In the genomic region with DNA sequence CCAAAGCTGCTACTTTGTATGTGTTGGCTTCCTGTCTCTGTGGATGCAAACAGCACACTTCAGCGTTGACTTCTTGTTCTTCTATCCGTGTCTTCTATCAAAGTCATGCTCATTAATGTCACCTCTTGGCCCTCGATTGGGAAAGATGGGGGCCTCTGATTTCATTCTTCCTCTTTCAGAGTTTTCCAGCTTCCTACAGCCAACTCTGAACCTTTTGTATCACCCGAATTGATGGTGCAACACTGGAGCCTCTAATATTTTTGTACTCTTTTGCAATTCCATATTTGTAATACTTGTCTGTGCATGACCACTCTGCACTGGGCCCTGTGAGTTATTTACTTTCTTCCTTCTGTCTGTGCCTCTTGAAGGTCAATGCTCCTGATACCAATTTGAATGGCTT, we compare ENCODE assay signal across 20 mouse cellular contexts.
DNase-seq lines count a peak whose midpoint lies in the region; ATAC-seq and TF ChIP-seq lines count a peak whose summit lies in the region.
"Had no signal": no experiment of that assay in that cellular context is flagged by ENCODE, and none has a peak within 500 bp of the region (broad histone marks: within the 10 kb centered on the region; RNA-seq: fewer than 3 reads in every experiment).

No protein-coding gene starts in this region.

- H3K9me3 ChIP-seq in lung, postnatal 0 days (ENCODE audit: low read length), result no peaks in the 10 kb centered on the region
- H3K9me3 ChIP-seq: embryonic facial prominence, embryonic 12.5 days; forebrain, embryonic 13.5 days; midbrain, embryonic 10.5 days had no signal

- no peak overlapping the region for H3K9ac ChIP-seq in lung, postnatal 0 days (replicated peaks; ENCODE audit: low read depth)
- H3K9ac ChIP-seq: embryonic facial prominence, embryonic 12.5 days; forebrain, embryonic 13.5 days; liver, embryonic 14.5 days had no signal

- H3K36me3 ChIP-seq in lung, postnatal 0 days (ENCODE audit: insufficient read depth, low read length), result no peaks in the 10 kb centered on the region
- H3K36me3 ChIP-seq: embryonic facial prominence, embryonic 12.5 days; midbrain, embryonic 10.5 days had no signal

- no peak overlapping the region for H3K4me2 ChIP-seq in lung, postnatal 0 days (replicated peaks; ENCODE audit: low read depth, low read length)
- H3K4me2 ChIP-seq: embryonic facial prominence, embryonic 12.5 days; forebrain, embryonic 13.5 days had no signal

- ATAC-seq in lung, postnatal 0 days, result peak; percentile 54
- peak; percentile 91 for ATAC-seq in megakaryocyte progenitor cell, adult 5-6 weeks (replicated peaks; ENCODE audit: poor library complexity)
- ATAC-seq in erythroblast, adult 5-6 weeks (replicated peaks; ENCODE audit: low FRiP score, poor library complexity, severe bottlenecking), result no peak
- ATAC-seq: forebrain, embryonic 13.5 days; hindbrain, embryonic 16.5 days had no signal

- no peak overlapping the region for H3K4me3 ChIP-seq in lung, postnatal 0 days (ENCODE audit: low read depth, low read length)
- H3K4me3 ChIP-seq: embryonic facial prominence, embryonic 12.5 days; erythroblast, embryonic 14.5 days; forebrain, embryonic 13.5 days; left cerebral cortex, adult 2 months; midbrain, embryonic 10.5 days had no signal

- 57% methylated on average over 4 of the region's 4 CpGs for WGBS in lung, postnatal 0 days

- TF ChIP-seq CTCF in lung, postnatal 0 days (IDR thresholded peaks at IDR 0.05), result no peak

- H3K4me1 ChIP-seq in lung, postnatal 0 days (ENCODE audit: insufficient read depth, low read depth, low read length), result no peaks in the 10 kb centered on the region
- H3K4me1 ChIP-seq: embryonic facial prominence, embryonic 12.5 days; forebrain, embryonic 13.5 days had no signal

- DNase-seq in heart, adult 11 months, result peak; percentile 70
- no peak for DNase-seq in heart, adult 18-20 months
- peak; percentile 41 for DNase-seq in adipocyte (ENCODE audit: low spot score)
- DNase-seq in lung, postnatal 0 days (ENCODE audit: low spot score), result peak; percentile 60
- DNase-seq in layer of hippocampus, adult 11-12 months (ENCODE audit: low spot score), result no peak
- no peak for DNase-seq in frontal cortex, postnatal 10 days (ENCODE audit: low spot score in 2 of 2)
- DNase-seq: adrenal gland, postnatal 36 days; cerebellum, adult 11 months; cerebellum, adult 9-11 months; gastrocnemius, postnatal 10 days; kidney, adult 18-20 months had no signal

- H3K27me3 ChIP-seq in lung, postnatal 0 days (replicated peaks; ENCODE audit: insufficient read depth, low read length), result no peaks in the 10 kb centered on the region
- H3K27me3 ChIP-seq: embryonic facial prominence, embryonic 12.5 days; forebrain, embryonic 13.5 days had no signal

- no peak overlapping the region for H3K27ac ChIP-seq in lung, postnatal 0 days (ENCODE audit: low read length)
- H3K27ac ChIP-seq: embryonic facial prominence, embryonic 12.5 days; forebrain, embryonic 13.5 days; left cerebral cortex, adult 2 months; liver, embryonic 14.5 days; midbrain, embryonic 10.5 days had no signal

- TF ChIP-seq EP300 in lung, postnatal 0 days (IDR thresholded peaks at IDR 0.05), result peak; percentile 62; the same call in 1 of the 2 replicates

Comparison
In these comparisons a context has a peak if more than half of its experiments do, and no peak if none do; other contexts are left out.
1. DNase-seq: peak in heart, adult 11 months (single experiment), adipocyte (single experiment) and lung, postnatal 0 days (single experiment); none in heart, adult 18-20 months (0 of 2), layer of hippocampus, adult 11-12 months (single experiment) and frontal cortex, postnatal 10 days (0 of 2).